Comparison of ENCODE assay signal across 8 mouse cellular contexts in genomic region chr2:93811812-93812211, GRCm38 (mm10). TPM values are rescaled to one million over a fixed set of nuclear protein-coding genes. Genes with fewer than 3 reads are reported as not detected.
DNase-seq lines count a peak whose midpoint lies in the region; ATAC-seq and TF ChIP-seq lines count a peak whose summit lies in the region.

No protein-coding gene starts in this region.

- H3K36me3 ChIP-seq in lung, embryonic 14.5 days (ENCODE audit: insufficient read depth), result peaks cover 65% of the 10 kb centered on the region

- no peak overlapping the region for H3K9ac ChIP-seq in lung, embryonic 14.5 days

- H3K27ac ChIP-seq in lung, embryonic 14.5 days (ENCODE audit: low read depth), result no peak overlapping the region

- no peaks in the 10 kb centered on the region for H3K9me3 ChIP-seq in lung, embryonic 14.5 days (ENCODE audit: low read depth, low read length)

- no peak overlapping the region for H3K4me2 ChIP-seq in lung, embryonic 14.5 days

- no peak overlapping the region for H3K4me3 ChIP-seq in lung, embryonic 14.5 days (ENCODE audit: low read depth, low read length)

- H3K4me1 ChIP-seq in lung, embryonic 14.5 days (ENCODE audit: insufficient read depth), result no peaks in the 10 kb centered on the region

- peak; percentile 59 for DNase-seq in gastrocnemius, adult 18-20 months (ENCODE audit: low spot score)
- DNase-seq in gastrocnemius, adult 8-10 months (ENCODE audit: low spot score in 2 of 2), result no peak
- peak; percentile 46 for DNase-seq in ovary, postnatal 36 days (ENCODE audit: low spot score)
- no peak for DNase-seq in ovary, postnatal 10 days (ENCODE audit: low spot score)
- peak; percentile 63 for DNase-seq in c-Kit-positive CD71-positive TER-119-positive erythroid progenitor cells, embryonic 14.5 days (ENCODE audit: low spot score)
- peak; percentile 56 for DNase-seq in gastrocnemius, postnatal 14 days
- peak; percentile 75 for DNase-seq in lung, embryonic 14.5 days
- peak; percentile 31 to 32 for DNase-seq in spleen, postnatal 36 days (ENCODE audit: low spot score in 2 of 2)

- ATAC-seq in lung, embryonic 14.5 days (ENCODE audit: insufficient read depth), result no peak

- peak; percentile 90 for TF ChIP-seq CTCF in lung, embryonic 14.5 days (IDR thresholded peaks at IDR 0.05; ENCODE audit: low read depth)

- no peaks in the 10 kb centered on the region for H3K27me3 ChIP-seq in lung, embryonic 14.5 days (ENCODE audit: insufficient read depth, low read length)

- intact Hi-C loops in gastrocnemius, postnatal 14 days (cut with DNase I; ENCODE audit: low total_unique reads), result loop anchor here (10.0 kb wide), 1 partner anchor 337 kb away; no protein-coding TSS in a partner anchor

- 33% methylated on average over 4 of the region's 4 CpGs for WGBS in lung, embryonic 14.5 days

RNA-seq across cellular contexts. Expression of gene Ext2, which starts 10.6 kb away (rescaled TPM):
- total RNA-seq in gastrocnemius, adult 18-20 months (2021), result 10 to 100 TPM; 39.0 to 40.2 TPM
- 10 to 100 TPM; 38.7 to 43.0 (median 42.0) TPM for total RNA-seq in gastrocnemius, adult 8-10 months (2022)
- 10 to 100 TPM; 33.5 to 37.8 TPM for total RNA-seq in gastrocnemius, postnatal 14 days (2021)
- polyA plus RNA-seq in lung, embryonic 14.5 days (2014; fragmentation: Nextera tagmentation; extraction: Ambion mirVana), result 138 and 140 TPM in 2 replicates

RNA-seq across cellular contexts. Expression of gene Accs, which starts 37.9 kb away (rescaled TPM):
- total RNA-seq in gastrocnemius, adult 18-20 months (2021), result 1 to 10 TPM; 3.2 to 3.4 TPM
- 1 to 10 TPM; 2.5 to 3.3 (median 2.9) TPM for total RNA-seq in gastrocnemius, adult 8-10 months (2022)
- 1 to 10 TPM; 3.0 to 3.4 TPM for total RNA-seq in gastrocnemius, postnatal 14 days (2021)
- 10.0 and 11.3 TPM in 2 replicates for polyA plus RNA-seq in lung, embryonic 14.5 days (2014; fragmentation: Nextera tagmentation; extraction: Ambion mirVana)

RNA-seq across cellular contexts. Expression of gene Accsl, which starts 57.1 kb away (rescaled TPM):
- not detected for total RNA-seq in gastrocnemius, adult 18-20 months (2021)
- not detected for total RNA-seq in gastrocnemius, adult 8-10 months (2022)
- not detected for total RNA-seq in gastrocnemius, postnatal 14 days (2021)
- 0.16 and 0.22 TPM in 2 replicates for polyA plus RNA-seq in lung, embryonic 14.5 days (2014; fragmentation: Nextera tagmentation; extraction: Ambion mirVana)

Comparison
In these comparisons a context has a peak if more than half of its experiments do, and no peak if none do; other contexts are left out.
1. DNase-seq: peak in gastrocnemius, adult 18-20 months (single experiment), ovary, postnatal 36 days (single experiment), c-Kit-positive CD71-positive TER-119-positive erythroid progenitor cells, embryonic 14.5 days (single experiment), gastrocnemius, postnatal 14 days (single experiment), lung, embryonic 14.5 days (single experiment) and spleen, postnatal 36 days (2 of 2); none in gastrocnemius, adult 8-10 months (0 of 2) and ovary, postnatal 10 days (single experiment).